Mouse (Mus musculus): ENCODE data around the gene Dusp11.
"Not testable (repeated sequence)": the region's sequence is repeated elsewhere in the genome, so short reads cannot be mapped to it uniquely, and the experiment has no call there.

Gene Dusp11

DNA sequence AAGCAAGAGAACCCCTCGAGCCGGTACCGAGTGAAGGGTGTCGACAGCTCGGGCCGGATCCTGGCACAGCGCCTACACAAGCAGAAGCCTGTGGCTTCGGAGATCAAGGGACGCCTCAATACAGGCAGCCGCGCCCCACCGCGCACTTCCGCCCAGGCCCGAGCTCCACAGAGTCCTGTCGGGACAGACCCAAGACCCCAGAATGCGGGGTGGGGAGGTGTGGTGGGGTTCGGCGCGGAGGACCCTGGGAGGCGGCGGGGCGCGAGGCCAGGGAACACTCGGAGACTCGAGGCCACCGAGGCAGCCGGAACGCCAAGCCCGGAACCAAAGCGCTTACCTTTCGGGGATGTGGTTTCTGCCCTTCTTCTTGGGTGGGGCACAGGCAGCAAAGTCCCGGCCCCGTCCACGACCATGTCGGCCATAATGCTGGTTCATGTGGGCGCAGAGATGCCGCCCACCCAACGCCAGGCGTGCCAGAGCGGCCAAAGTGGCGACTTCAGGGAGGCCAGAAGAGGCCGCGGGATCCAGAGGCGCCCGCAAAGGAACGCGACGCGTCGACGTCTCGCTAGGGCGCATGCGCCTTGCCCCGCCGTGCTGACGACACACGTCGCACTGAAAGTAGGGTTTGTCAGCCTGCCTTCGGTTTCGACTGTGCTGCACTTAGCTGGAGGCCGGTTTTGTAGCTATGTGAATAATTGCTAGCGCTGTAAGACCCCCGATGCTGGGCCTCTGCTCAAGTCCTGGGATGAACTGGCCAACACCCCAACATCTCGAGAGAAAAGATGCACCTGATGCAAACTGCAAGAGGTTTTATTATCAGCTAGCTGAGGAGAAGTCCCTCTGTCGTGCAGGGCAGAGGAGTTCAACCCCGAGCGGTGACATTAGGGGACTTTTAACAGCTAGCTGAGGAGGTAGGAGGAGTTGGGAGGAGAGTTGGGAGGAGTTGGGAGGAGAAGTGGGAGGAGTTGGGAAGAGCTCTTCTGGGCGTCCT, at the start of gene Dusp11:
Dusp11 (minus strand) TSS at position 567 of the 991 bp plus-strand sequence.
- DNase-seq (ENCODE audit: low spot score in 2 of 2): peak; percentile 86 to 90

DNA sequence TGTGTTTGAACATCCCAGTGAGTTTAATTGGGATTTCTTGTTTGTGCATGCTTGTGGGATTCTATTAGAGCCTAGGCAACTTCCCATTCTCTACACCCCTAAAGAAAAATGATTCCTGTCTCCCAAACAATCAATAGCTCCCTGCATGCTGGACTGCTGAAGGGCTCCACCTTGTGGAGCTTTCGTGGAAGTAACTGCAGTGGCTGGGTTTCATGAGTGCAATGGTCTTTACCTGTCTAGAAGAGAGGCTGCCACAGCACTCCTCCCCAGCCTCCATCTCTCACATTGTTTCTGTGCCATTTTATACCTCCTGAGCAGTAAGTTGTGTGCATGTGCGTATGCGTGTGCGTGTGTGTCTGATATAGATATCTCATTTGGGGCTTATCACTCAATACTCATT, 48.5 kb upstream of the Dusp11 start:
- DNase-seq (ENCODE audit: low spot score in 2 of 2): peak in 1 of 2 experiments; percentile 35

DNA sequence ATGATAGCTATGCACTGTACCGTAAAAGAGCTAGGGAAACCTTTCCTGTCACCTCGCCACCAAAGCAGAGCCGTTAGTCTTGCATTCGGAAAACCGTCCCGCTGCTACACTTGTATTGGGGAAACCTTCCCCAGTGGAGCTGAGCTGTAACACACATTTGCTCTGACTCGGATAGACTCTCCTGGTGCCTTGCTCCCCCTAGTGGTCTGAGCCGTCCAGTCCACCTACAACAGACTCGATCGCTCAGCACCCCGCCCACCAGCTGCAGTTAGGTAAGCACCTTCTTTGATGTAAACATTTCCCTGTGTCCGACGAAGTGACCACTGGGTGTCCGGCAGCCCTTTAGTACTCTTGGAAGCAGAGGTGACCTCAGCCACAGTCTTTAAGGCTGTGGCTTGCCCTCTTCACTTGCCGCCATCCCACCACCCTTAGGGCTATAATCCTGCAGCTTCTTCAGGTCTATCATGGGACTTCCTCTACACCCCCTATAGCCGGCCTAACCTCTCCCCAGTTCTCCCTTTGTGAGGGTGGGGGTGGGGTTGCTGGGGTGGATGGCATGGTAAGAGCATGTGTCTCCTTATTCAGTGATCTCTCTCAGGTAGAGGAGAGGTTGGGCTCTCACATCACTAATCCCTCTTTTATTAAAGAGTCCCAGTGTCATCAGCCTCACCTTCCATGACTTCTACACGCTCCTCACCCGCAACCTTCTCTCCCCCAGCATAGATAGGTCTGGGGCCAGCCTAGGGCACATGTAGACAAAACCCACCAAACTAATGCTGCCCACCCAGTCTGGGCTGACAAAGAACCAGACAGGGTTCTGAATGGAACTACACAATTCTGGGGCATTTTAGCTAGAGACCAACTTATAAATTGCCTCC, 43.0 kb upstream of the Dusp11 start:
- peak; percentile 44 to 61 for DNase-seq (ENCODE audit: low spot score in 2 of 2)

DNA sequence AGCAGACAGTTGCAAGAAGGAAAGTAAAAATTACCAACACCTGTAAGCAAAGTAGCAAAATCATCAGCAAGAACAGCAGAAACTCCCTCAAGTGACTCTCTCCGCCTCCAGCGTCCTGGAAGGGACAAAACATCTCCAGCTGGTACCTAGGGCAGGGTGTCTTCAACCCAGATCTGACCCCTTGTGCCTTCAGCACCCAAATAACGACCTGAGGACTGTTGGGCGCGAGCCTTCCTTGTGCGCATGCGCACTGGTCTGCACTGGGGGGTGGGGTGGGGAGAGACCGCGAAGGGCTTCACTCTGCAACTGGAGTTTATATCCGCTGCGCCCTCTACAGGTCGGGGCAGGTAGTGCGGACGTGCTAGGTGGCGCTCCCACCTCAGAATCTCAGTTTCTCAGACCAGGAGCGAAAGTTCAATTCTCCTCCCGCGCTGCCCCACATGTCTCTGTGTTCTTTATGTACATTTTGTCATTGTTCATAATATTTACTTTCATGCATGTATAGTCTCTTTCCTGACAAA, 42.0 kb upstream of the Dusp11 start:
- peak in 1 of 2 experiments; percentile 35 for DNase-seq (ENCODE audit: low spot score in 2 of 2)

DNA sequence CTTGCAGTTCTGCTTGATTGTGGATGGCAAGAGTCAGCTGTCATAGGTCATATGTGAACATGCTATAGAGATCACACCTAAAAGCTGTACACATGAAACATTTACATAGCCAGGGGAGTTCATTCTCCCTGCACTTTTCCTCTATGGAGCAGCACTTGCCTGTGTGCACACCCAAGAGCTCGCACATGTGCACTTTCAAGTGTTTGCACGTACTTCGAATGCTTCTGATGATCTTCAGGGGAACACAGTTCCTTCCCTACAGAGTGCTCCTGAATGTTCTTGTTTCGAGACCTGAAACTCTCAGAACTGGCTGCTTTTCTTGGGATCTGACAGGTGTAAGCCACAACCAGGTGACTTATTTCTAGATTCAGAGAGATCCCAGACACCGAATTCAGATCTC, 29.3 kb upstream of the Dusp11 start:
- DNase-seq (ENCODE audit: low spot score in 2 of 2): not testable (repeated sequence)

DNA sequence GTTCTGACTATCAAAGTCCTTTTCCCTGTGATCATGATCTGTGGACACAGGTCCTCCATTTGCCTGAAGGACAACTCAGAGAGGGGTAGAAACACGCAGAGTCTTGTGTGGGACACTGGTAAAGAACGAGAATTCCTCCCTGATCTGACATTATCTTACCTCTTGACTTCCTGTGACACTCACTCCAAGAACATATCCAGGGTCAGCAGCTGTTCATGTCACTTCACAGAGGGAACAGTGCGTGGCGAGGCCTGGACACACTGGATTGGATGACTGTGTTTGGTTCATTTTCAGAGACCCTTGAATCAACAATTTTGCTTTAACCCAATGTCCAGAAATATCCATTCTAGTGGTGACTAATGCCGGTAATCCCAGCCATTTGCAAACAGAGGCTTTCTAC, 28.1 kb upstream of the Dusp11 start:
- DNase-seq (ENCODE audit: low spot score in 2 of 2): not testable (repeated sequence)

DNA sequence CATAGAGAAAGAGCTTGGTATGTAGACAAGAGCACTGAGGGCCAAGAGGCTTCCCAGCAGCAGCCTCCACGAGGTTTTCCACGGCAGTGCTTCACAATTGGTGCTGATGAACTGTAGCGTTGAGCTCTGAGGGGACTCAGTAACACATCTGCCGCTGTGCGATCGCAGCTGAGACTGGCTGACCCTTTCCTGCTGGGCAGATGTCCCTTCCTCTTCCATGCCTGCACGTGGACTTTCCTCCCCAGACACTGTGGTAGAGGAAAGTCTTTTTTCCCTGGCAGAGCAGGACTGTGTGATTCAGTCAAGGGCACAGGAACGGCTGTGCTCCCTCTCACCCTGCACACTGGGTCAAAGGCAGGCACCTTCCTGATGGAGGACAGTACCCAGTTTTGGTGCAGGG, 22.9 kb upstream of the Dusp11 start:
- DNase-seq (ENCODE audit: low spot score in 2 of 2): no peak

DNA sequence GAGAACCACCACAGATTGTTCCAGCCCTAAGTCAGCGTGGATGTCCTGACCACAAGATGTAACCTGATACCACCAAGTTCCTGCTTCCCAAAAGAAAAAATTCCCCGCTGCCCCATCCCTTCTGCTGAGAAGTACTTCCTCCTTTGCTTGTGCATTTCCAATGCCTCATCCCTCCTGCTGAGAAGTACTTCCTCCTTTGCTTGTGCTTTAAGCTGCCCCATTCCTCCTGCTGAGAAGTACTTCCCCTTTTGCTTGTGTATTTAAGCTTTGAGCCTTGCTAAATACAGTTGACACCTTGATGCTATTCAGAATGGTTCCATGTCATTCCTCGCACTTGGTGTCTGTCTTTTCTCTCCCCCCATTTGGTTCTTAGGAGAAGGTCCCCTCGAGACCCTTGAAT, 17.3 kb upstream of the Dusp11 start:
- DNase-seq (ENCODE audit: low spot score in 2 of 2): not testable (repeated sequence)

DNA sequence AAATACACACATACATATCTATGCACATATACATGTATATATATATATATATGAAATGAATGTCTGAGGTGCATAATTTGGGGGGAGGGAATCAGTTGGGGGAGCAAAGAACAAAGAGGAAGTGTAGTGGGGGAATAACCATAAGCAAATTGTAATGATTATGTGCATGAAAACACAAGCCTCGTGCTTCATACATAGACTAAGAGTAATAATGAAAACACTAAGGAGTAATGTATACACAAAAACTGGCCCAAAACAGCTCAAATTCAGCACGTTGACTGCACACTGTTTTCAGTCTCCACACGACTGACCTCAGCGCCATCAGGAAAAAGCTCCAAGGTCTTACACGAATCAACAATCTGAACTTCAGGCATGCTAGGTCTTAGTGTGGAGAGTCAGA, 14.8 kb upstream of the Dusp11 start:
- no peak for DNase-seq (ENCODE audit: low spot score in 2 of 2)

DNA sequence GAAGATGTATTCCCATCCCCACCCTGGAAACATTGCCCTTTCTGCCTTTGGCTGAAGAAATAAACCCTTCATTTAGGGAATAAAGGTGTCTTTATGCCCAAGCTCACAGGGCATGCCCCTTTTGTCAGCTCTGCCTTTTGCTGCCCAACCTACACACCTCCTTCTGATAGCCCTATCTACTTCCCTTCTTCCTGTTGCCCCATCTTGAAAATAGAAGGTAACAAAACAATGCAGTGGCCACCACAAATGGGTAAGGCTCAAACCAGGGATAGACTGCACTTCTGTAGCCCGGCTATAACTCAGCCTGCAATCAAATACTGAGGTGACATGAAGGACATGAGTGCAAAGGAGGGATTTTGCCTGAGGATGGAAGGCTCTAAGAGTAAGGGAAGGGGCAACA, 14.3 kb upstream of the Dusp11 start:
- DNase-seq (ENCODE audit: low spot score in 2 of 2): no peak

DNA sequence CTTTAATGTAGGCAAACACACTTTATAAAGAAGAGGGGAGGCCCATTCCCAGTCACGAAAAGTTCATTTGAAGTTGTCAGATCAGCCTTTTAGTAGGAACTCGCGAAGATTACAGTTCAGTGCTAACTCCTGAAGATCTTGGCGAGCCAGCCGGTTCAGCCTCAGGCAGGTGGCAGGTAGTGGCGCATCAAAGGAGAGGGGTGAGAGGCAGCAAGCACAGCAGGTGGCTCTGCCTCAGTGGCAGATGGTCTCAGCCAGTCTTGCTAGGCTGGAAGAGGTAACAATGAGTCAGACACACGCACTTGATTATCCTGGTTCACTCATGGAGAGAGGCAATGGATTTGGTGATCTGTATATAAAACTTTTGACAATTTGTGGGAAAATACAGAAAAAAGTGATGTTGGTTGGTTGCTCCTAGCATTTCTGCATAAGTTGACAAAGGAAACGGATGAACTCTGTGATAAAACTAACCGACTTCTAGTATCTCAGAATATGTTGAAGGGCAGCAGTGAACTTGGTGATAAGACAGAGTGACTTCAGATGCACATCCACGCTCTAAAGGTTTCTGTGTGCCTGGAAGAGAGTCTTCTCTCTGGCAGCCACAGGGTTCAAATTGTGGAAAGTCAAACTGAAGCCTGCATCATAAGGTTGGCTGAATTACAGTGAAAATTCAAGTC, 13.6 kb upstream of the Dusp11 start:
- no peak for DNase-seq (ENCODE audit: low spot score in 2 of 2)

DNA sequence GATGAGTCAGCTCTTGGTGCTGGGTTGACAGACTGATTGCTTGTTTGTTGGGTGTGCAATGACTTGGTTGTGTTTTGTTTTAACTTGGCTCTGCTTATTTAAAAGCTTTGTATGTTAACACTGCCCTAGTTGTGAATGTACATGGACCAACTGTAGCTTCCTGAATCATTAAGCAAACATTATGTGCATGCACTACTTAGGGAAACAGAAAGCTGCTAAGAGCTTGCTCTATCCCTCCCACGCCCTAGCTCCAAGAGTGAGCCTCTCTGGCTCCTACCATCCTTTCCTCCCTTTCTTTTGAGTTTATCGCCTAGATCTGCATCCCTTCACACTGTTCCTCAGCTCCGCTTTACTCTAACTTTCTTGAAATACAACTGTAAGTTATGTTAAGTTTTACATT, 11.9 kb upstream of the Dusp11 start:
- no peak for DNase-seq (ENCODE audit: low spot score in 2 of 2)

DNA sequence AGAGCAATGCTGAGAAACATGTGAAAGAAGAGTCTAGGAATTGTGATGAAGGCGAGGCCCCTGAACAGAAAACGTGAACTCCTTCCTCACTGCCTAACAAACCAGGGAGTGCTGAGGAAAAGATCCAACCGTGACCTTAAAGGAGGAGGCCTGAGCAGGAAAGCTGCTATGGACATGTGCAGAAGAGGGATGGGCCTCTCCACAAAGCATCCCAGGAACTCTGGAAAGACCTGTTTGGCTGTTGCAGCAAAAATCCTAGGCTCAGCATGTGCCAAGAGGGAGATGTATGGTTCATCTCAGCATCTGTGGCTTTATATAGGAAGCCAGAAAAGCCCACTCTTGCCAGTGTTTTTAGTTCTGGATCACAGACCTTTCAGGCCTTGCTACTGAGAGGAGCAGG, 11.2 kb upstream of the Dusp11 start:
- DNase-seq (ENCODE audit: low spot score in 2 of 2): no peak

DNA sequence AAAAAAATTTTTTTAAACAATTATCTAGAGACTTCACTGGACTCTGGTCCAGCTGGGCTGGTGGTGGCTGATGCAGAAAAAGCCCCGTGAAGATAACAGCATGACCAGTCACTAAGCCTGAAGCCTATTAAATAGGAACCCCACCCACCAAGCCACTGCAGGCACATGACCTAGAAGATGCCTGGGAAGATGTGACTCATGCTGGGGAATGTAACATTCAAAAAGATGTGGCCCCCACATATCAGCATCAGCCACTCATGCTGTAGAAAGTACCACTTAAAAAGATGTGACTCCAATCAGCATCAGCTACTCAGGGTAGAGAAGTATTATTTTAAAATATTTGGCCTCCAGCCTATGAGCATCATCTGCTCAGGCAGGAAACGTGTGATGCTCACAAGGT, 8.4 kb upstream of the Dusp11 start:
- DNase-seq (ENCODE audit: low spot score in 2 of 2): no peak

DNA sequence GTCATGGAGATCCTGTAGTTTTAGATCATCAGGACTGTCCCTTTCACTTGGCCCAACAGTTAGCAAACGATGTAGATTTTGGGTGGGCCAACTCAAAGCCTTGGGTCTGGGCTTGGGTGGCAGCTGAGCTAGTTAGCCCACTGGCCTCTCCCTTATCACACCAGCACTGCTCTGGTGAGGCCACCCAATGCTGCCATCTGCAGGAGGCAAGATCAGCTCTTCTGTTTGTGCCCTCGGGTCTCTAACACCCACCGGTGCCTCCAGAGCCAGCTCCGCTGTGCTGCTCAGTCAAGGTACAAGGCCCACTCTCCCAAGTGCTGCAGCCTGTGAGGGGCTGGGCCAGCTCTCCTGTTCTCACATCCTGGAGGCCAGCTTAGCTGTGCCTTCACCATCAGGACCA, 5.2 kb upstream of the Dusp11 start:
- peak; percentile 19 to 54 for DNase-seq (ENCODE audit: low spot score in 2 of 2)

DNA sequence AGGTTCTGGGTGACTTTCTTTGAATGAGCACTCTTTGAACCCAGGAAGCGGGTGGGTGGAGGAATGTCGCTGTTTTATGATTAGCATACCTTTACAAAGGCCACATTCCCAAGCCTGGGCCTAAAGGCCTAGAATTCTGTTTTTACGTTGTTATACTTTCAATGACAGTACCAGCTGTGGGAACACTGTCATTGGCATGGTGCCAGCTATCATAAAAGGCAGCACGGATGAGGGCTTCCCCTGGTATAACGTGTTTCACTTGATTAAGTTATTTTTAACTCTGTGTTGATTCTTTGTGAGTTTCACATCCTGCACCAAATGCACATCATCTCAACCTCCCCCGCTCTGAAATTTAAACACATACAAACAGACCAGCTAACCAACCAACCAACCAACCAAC, 4.6 kb upstream of the Dusp11 start:
- peak in 1 of 2 experiments; percentile 47 for DNase-seq (ENCODE audit: low spot score in 2 of 2)

DNA sequence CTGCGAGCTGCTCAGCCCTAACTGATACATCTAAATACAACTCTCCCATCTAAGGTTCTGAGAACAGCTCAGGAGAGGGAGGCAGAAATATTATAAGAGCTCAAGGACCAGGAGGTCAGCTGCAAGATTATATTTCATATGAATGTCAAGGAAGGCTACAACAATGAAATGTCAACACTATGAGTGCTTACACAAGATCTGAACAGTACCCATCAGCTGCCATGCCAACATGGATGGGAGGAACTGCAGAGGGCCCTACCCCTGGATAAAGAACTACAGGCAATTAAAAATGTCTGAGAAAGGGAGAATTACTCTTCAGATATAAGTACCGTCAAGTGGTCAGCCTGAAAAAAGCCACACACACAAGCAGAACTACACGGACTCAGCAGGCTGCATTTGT, 3.9 kb downstream of the Dusp11 start:
- no peak for DNase-seq (ENCODE audit: low spot score in 2 of 2)

DNA sequence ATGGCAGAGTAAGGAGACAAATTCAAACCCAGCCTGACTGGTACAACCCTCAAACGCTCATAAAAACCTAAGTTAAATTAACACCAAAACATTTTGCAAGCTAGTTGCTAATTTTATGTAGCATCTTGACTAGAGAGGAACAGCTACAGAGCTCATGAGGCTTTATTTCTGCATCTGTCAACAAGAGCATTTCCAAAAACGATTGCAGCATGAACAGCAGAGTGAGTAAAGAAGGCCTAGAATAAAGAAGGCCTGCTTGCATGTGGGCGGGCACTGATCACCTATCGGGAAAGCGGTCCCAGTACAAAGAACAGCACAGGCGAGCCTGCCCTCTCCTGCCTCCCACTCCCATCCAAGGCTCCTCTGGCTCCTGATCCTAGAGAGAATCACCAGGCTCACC, 12.9 kb downstream of the Dusp11 start:
- no peak for DNase-seq (ENCODE audit: low spot score in 2 of 2)

DNA sequence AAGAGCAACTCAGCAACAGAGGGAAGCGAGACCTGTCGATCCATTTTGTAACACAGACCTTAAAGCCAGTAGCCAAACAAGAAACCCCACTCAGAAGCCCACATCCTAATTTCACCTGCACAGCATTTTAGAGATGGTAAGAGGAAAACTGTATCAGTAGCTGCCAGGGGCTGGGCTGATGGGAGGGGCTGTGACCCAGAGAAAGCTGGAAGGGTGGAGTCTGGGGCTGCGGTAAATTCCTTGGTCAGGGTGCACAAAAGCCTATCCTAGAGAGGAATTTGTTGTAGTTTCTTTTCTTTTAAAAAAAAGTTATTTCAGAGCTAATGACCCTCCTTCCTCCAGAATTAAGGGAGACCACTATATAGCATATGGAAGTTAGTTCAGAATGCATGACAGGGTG, 19.0 kb downstream of the Dusp11 start:
- no peak for DNase-seq (ENCODE audit: low spot score in 2 of 2)

DNA sequence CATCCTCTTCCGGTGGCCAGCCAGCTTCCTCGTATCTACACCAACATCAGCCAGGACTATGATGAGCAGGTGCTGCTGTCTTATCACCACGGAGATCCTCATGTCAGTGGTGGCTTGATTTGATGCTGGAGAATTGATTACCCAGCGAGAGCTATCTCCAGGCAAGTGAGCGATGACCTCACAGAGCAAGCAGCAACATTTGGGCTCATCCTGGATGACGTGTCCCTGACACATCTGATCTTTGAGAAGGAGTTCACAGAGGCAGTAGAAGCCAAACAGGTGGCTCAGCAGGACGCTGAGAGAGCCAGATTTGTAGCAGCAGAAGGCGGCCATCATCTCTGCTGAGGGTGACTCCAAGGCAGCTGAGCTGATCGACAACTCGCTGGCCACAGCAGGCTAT, 22.8 kb downstream of the Dusp11 start:
- no peak for DNase-seq (ENCODE audit: low spot score in 2 of 2)

Data from spleen, postnatal 14 days (tissue).